Mouse (Mus musculus): ENCODE measurements at regions not wholly inside any gene's neighbourhood (a gene's known extent, or its start where the extent isn't known, plus 50 kb on each side); places are given as distances from the start of the nearest gene placed in this dataset.
"Not testable (repeated sequence)": the region's sequence is repeated elsewhere in the genome, so short reads cannot be mapped to it uniquely, and the experiment has no call there.

DNA sequence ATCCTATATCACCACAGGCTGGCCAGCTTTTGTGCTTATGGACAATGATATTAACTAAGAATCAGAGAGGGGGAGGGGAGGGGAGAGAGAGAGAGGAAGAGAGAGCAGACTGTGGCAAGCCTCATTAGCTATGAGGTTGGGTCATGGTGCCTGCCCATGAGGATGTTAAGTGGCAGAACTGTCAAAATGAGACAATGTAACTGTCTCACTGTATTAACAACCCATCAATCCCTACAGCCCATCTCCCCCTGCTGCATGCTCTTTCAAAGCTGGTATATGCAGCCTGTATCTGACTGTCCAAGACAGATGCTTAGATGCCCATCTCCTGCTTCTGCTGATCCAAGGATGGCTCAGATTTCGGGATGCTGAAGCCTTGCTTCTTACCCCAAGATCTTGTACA lies 852.6 kb downstream of the Gm9195 start:
- DNase-seq, result no peak

DNA sequence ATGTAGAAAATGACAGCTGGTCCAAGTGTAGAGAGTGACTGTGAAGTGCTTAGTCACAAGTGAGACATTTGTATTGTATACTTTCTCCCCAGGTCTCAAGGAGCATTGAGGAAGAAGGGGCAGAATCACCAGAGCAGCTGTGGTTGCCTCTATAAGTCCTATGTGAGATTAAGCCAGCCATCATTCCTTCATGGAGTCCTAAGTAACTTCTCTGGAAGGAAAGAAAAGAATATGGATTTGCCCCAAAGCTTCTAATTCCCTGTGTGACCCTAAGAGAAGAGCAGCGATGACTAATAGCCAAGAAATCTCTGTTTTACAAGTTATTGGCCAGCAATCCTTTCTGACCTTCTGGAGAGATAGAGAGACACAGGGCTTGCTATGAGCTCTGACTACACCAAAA lies 856.5 kb downstream of the Gm9195 start:
- DNase-seq, result no peak

DNA sequence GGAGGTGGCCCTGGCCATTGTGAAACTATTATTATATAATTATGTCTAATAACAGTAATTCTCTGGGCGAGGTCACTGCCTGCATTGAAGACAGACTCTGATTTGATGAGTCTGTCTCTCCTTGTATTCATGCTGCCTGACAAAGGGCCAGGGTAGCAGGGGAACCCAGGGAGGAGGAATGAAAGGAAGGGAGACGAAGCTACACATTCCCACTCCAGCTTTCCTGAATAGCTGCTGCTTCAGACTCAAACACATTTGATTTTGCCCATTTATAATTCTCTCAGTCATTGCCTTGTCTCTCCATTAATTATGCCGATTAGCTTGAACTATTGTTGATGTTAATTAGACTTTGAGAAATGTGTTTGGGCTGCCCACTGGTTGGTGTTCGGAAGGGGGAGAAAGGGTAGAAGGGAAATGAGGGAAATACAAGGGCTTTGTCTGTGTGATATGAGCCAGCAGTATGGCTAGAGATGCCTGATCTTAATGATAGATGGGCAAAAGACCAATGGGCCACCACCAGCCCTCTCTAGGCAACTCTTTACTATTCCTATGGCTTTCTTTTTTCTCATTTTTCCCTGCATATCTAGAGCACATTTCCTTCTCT lies 881.8 kb downstream of the Gm9195 start:
- no peak for DNase-seq

DNA sequence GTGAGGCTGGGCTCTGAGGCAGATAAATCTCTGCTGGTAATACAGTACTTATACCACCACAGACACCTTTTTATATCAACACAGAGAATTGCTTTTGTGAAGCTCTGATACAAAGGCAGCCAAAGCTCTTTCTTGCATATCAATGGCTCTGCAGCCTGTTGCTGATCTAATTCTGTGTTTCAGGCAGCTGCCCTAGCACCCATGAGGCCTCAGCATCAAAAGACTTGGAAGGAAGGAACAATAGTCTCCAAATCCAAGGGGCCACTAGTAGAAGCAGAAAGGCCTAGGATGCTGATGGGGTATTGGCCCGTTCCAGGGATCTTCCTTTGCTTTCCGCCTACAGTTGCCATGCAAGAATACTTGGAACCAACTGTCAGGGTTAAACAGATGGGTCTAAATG lies 887.9 kb downstream of the Gm9195 start:
- DNase-seq, result no peak

DNA sequence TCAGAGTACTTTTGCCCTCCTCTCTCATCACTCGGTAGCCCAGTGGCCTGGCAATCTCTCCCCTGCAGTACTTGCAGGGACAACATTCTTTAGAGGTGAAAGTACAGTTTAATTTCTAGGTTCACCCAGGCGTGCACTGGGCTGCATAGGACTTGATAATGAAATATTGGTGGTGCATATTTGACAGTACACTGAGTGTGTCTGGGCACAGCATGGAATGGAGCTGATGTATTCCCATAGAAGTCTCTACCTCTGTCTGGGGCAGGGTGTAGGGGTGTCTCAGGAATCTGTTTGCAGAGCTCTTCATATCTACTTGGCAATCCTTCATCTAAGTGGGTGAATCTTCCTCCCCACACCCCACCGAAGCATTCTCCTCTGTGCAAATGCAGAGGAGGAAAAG lies 893.8 kb downstream of the Gm9195 start:
- no peak for DNase-seq

DNA sequence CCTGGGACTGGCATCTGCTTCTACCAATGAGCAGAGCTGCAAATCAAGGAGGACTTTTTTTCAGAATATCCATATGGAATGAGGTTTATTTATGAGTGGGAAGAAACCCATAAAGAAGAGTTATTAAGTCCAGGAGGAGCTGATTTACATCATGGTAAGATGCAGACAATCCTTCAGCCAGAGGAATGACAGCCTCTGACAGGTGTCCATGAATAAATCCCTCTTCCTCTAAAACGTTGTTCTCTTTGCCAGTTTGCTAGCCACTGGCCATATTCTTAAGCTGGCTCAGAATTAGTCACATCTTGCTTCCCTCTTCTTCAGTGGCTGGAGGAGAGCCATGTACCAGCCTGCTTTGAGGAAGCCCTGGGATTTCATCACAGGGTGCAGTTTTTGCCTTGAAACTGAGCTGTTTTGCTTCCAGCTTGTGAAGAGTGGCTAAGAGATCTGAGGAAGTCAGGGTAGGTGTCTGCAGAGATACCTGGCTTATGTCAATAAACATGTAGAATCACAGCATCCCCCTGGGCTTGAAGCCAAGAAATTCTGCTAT lies 902.9 kb downstream of the Gm9195 start:
- DNase-seq, result no peak

DNA sequence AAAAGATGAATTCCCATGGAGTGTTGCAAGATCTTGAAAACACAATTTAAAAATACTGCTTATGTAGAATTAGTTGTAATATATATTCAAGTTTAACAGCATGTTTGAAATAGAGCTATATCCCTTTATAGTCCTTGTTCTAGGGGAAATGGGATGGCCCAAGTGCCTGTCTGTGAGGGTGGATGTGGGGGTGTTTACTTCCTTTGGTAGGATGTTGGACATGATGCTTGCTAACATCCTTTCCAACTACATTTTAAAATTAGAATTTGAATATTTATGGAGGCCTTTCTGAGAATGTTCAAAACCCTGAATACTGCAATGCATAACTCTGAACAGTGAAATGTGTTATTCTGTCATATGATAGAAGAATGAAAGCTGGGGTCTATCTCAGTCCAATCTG lies 903.6 kb downstream of the Gm9195 start:
- no peak for DNase-seq

DNA sequence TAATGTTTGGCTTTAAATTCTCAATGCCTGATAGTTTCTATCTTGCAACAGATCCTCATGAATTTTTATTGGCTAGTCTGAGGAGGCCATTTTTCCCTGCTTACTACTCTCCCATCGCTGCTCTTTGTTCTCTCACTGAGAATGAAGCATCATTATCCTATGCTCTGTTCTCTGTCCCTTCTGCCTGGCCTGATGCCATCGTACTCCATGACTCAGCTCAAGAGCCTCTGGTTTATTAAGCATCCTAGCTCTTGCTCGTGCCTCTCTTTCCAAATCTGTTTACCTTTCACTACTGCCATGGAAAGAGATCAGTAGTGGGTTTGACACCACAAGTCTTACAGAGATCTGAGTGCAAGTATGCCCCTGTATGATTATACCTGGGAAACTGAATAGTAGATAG lies 926.8 kb downstream of the Gm9195 start:
- no peak for DNase-seq

DNA sequence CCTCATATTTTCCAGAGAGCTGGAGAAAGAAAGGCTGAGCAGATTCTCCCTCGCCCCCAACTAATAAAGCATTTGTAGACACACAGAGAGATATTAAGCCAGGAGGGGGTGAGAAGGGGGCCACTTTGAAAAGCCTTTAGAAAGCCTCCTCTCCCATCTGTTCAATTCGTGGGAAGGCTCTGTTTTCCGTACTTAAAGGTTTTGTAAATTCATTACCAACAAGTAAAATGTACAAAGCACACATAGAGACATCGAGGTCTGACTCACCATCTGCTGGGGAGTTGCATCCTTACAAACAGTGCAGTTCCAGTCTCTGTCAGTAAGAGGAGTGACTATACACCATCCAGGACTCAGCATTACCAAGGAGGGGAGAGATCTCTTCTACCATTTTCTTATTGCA lies 929.7 kb downstream of the Gm9195 start:
- no peak for DNase-seq

DNA sequence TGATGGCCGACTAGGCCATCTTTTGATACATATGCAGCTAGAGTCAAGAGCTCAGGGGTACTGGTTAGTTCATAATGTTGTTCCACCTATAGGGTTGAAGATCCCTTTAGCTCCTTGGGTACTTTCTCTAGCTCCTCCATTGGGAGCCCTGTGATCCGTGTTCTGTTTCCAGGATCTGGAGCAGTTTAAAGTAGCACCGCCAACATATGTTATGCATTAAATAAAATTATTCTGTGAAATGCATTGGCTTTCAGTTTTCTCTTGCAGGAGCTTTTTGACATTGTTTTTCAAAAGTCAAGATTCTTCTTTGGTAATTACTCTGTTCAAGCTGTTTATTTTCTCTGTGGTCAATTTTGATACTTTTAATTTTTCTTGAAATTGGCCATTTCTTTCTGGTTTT lies 937.3 kb downstream of the Gm9195 start:
- DNase-seq, result not testable (repeated sequence)

DNA sequence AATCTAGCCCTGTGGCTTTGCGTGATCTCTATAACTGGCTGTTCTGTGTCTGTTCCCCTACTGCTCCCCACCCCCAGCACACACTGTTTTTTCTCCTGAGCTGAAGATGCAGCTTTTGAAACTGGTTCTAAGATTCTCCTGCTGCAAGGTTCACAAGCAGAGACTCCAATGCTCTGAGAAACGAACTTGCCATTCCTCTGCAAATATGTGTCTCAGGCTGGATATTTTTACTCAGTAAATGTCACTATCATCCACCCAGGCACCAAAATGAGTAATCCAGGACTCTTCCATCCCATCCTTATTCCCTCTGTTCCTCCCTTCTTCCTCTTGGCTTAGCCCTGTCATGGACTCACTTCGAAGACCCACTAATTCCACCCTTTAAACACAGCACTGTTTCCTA lies 943.9 kb upstream of the Fam160b2 start:
- DNase-seq, result no peak

DNA sequence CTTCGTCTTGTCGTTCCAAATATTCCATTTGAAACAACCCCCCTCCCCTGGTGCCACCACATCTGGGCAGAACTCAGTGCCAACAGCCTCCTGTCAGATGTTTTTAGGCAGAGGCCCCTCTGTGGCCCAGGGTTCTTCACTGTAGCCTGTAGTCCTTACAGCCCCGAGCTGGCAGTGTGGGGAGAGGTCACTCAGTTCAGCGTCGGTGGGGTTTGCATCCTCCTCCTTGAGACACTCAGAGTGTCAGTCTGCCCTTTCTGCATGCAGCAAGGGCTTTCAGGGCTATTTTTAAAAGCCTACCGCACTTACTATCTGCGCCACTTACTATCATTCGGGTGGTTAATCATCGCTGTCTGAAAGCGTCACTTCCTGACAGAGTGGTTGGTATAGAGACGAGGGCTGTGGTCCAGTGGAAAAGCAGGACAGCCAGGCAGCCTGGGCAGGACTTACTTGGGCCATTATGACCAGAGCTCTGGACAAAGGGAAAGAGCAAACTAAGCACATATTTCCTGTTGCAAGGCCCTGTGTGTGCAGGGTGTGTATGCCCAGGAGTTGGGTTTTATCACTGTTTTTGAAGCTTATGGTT lies 932.5 kb upstream of the Fam160b2 start:
- DNase-seq, result peak; percentile 29 to 46

DNA sequence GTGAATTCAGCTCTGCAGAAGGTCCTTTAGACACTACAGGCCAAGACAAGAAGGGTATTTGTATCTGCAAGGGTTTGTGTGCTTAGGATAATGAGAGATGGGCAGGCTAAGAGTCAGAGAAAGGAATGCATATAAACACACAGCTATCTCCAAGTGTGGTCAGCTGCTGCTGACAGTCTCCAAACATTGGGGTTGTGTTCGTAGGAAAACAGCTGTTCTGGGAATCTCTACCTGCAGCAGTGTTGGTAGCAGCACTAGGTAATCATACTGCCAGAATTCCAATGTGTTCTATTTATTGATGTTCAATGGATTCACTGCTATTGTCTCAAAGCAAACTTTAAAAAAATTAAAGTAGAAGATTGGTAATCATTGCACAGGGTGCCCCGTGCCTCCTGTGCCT lies 931.7 kb upstream of the Fam160b2 start:
- DNase-seq, result no peak

DNA sequence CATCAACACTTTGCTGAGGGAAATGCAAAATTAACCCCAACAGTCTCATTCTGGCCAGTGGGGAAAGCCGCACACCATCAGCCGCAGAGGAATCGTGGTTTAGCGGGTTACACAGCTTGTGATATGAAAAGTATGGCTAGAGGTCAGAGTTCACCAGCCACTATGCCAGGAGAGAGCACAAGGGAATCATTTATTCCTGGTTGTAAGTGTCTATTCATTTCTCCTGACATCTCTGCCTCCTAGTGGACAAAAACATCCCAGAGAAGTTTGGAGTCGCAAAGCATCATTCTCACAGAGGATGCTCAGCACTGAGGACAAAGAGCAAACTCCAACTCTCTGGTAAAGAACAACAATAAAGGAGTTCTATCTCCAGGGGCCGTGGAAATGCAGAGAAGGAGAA lies 930.8 kb upstream of the Fam160b2 start:
- DNase-seq, result peak in 1 of 2 experiments; percentile 17

DNA sequence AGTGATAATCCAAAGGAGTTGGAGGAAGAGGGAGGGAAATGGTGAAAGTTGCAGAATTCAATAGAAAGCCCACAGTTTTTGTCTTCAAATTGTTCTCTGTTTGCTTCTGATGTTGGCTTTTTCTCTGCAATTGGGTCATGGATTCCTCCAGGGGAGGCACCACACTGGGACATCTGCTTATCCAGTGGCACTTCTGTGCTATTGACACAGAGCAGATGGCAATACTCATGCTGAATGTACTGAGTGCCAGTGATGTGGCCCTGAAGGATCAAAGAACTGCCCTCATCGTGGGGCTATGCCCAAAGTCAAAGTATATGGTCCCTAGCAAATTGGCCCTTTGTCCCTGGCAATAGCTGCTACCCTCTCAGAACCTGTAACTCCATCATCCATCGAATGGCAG lies 918.9 kb upstream of the Fam160b2 start:
- no peak for DNase-seq

DNA sequence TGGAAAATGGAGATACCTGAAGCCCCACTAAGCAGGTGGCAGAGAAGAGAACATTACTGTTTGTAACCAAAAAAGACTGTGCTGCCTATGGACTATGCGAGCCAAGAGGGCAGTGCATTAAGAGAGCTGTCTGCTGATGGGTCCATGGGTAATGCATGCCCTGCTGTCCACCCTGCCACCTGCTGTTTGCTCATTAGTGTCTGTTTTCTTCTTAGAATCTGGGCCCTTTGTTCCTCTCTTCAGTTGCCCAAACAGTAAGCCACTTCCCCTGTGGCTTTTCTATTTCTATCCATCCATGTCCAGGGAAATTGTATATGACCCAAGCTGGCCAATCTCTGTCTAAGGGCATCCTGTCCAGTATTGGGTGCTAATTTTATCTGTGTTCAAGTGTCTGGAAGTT lies 901.2 kb upstream of the Fam160b2 start:
- DNase-seq, result no peak

DNA sequence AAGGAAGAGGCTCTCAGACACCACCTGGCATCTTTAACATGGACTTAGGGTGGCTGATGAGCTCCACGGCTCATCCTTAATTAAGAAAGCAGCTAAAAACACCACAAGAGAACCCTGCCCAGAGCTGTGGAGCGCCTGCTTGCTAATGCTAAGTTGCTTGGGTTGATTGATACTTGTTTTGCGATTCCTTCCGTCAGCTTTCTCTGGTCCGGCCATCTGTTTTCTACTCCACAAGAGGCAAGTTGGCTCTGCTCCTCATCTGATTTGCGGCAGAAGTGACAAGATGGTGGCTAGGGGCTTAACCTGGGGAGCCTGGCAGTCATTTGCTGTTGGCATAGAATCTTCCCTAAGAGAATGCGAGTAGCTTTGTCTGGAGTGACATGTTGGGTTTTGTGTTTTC lies 891.6 kb upstream of the Fam160b2 start:
- no peak for DNase-seq

DNA sequence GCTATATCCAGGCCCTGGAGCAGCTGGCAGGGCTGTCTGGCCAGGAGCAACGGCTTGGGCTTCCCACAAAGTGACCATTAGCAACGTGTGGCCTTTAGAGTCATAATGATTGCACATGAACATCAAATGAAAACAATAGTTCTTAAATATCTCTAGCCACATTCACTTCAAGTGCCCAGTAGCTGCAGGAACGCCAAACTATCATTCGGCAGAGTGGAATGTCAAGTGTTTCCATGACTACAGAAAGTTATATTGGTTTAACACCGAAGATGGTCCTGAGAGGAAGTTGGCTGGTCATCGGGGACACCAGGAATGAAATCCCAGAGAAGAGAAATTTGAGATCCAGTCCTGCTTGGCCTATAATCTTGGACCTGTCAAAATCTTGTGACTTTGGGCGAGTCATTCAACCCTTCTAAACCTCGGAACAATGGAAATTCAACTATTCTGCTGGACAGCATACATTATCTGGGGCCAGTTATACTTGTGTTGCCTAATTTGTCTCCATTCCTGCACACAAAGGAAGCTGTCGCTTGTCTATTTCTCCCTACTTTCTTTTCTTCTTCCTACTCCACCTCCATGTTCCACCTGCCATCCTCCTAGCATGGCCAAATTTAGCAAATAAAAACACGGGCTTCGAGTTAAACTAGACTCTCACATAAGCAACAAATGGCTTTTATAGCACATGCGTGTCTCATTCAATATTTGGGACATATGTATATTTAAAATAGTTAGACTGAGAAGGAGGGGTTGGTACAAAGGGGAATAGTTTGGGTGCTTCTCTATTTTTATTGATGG lies 886.7 kb upstream of the Fam160b2 start:
- DNase-seq, result no peak

DNA sequence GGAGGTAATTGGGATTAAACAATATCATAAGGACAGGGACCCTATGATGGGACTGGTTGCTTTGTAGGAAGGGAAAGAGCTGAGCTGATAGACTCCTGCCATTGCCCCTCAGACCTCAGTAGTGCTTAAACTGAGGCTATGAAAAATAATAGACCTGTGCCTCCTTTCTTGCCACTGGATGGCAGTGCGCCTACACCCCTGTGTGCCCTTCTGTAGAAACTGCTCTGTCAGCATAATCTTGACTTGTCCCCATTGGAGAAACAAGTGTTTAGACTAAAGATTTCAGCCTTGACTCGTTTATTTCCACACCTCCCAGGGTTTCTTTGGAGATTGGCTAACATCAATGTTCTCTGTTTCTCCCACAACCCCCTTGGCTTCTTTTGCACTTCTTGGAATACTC lies 876.0 kb upstream of the Fam160b2 start:
- peak; percentile 3 to 26 for DNase-seq

DNA sequence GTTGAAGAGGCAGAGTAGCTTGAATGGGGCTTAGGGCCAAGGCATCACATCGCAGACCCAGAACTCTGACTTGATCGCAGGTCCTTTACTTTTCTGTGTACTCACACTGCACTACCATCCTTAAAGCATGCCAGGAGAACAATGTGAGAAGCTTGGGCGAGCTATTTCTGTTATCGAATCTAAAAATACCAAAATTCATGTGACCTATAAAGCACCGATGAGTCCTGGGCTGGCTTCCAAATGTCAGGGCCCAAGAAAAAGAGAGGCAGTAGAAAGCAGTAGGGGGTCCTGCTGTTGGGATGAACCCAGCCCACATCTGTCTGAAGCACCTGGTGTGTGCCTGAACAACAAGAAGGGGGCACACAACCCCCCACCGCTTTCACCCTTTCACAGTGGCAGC lies 874.3 kb upstream of the Fam160b2 start:
- peak; percentile 55 to 56 for DNase-seq

DNA sequence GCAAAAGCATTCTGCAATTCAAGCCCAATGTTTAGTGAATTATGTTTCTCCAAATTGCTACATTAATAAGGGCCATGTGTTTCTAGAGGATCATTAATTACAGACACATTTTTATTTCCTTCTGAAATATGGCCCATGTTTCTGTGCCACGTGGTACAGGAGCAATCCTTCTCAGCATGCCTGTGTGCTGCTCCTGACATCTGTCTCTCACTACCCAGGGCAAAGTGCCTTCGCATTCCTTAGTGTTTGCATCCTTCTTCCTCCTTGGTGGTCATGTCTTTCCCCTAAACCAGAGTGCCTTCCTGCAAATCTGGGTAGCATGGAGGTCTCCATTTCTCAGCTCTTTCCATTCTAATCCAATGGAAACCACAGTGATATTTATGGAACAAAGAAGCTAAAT lies 832.7 kb upstream of the Fam160b2 start:
- no peak for DNase-seq
